Mouse (Mus musculus) neural tube, embryonic 11.5 days (tissue): ENCODE data around the gene Duoxa2. TPM values are rescaled to one million over a fixed set of nuclear protein-coding genes. Genes with fewer than 3 reads are reported as not detected.

Experiments used
- ATAC-seq: fragments of 200-750 bp; cut with Nextera tagmentation; 2 replicates; pipeline ENCODE4 v1.8.0; 2017; ENCODE audit warnings: moderate number of reproducible peaks, mild to moderate bottlenecking, moderate TSS enrichment, moderate library complexity; ENCODE audit not compliant: insufficient read depth, low FRiP score, low TSS enrichment
- DNase-seq: peaks from one replicate; pipeline ENCODE4 v3.0.0-alpha.2; 2015; ENCODE audit warnings: low spot score
- H3K27ac ChIP-seq: fragments of 300-500 bp; sonication (generic); 2 replicates; pipeline ENCODE4 v1.5.1; 2014; ENCODE audit warnings: low read depth, mild to moderate bottlenecking, low read length
- H3K27me3 ChIP-seq: fragments of 300-500 bp; sonication (generic); 2 replicates; pipeline ENCODE4 v1.6.1; 2014; ENCODE audit warnings: mild to moderate bottlenecking, low read length, mixed read lengths; ENCODE audit not compliant: control insufficient read depth, insufficient read depth
- H3K36me3 ChIP-seq: fragments of 300-500 bp; sonication (generic); 2 replicates; pipeline ENCODE4 v1.6.1; 2014; ENCODE audit warnings: mild to moderate bottlenecking, low read length, moderate library complexity, mixed read lengths; ENCODE audit not compliant: control insufficient read depth, insufficient read depth
- H3K4me1 ChIP-seq: fragments of 300-500 bp; sonication (generic); 2 replicates; pipeline ENCODE4 v1.6.1; 2014; ENCODE audit warnings: low read length, mixed read lengths; ENCODE audit not compliant: control insufficient read depth, insufficient read depth
- H3K4me2 ChIP-seq: fragments of 300-500 bp; sonication (generic); 2 replicates; pipeline ENCODE4 v1.6.1; 2014; ENCODE audit warnings: low read depth, mild to moderate bottlenecking, moderate library complexity
- H3K4me3 ChIP-seq: fragments of 300-500 bp; sonication (generic); 2 replicates; pipeline ENCODE4 v1.5.1; 2014; ENCODE audit warnings: low read depth, low read length
- H3K9ac ChIP-seq: fragments of 300-500 bp; sonication (generic); 2 replicates; pipeline ENCODE4 v1.6.1; 2014; ENCODE audit warnings: mild to moderate bottlenecking, low read length
- H3K9me3 ChIP-seq: fragments of 300-500 bp; sonication (generic); 2 replicates; pipeline ENCODE4 v1.6.1; 2016; ENCODE audit warnings: low read length; ENCODE audit not compliant: control insufficient read depth
- WGBS: fragments of 180-500 bp; shearing (Covaris S2); extraction: QIAGEN DNeasy Blood & Tissue Kit; methylation state at CpG from one replicate; pipeline ENCODE4 v1.1.7; 2014; 5-methylcytosine and 5-hydroxymethylcytosine counted together
- polyA plus RNA-seq: library from polyadenylated mRNA; unstranded; fragments of >200 nt; fragmentation: Nextera tagmentation; extraction: Ambion mirVana; gene quantifications from 2 replicates; pipeline ENCODE4 v1.2.1, GENCODE M21; 2014

Gene Duoxa2
- polyA plus RNA-seq, 1 experiment from 2014 or later = 0.19 TPM

DNA sequence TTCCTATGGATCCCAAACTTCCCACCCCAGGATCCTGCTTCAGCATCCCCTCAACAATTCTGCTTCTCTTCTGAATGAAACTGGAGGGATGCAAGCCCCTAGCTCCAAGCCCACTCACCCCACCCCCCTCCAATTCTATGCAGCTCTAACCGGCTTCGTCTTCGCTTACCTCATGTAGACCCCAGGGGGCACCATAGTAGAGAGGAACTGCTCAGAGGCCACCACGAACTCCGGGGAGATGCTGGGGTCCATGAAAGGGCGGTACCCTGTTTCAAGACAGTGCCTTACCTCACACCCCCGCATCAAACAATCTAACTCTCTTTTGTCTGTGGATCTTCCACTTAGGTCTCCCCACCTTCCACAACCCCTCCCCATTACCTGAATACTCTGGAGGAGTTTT is 3.8 kb upstream of the Duoxa2 start:
- H3K4me3 ChIP-seq = no peak overlapping the region
- no peak overlapping the region for H3K9ac ChIP-seq
- 5% methylated on average over 7 of the region's 7 CpGs for WGBS
- peaks cover 51% of the 10 kb centered on the region for H3K27me3 ChIP-seq
- H3K36me3 ChIP-seq = no peaks in the 10 kb centered on the region
- H3K27ac ChIP-seq = no peak overlapping the region
- no peak for DNase-seq
- ATAC-seq = no peak
- no peaks in the 10 kb centered on the region for H3K9me3 ChIP-seq
- H3K4me1 ChIP-seq = peaks cover 7% of the 10 kb centered on the region
- H3K4me2 ChIP-seq = no peak overlapping the region

DNA sequence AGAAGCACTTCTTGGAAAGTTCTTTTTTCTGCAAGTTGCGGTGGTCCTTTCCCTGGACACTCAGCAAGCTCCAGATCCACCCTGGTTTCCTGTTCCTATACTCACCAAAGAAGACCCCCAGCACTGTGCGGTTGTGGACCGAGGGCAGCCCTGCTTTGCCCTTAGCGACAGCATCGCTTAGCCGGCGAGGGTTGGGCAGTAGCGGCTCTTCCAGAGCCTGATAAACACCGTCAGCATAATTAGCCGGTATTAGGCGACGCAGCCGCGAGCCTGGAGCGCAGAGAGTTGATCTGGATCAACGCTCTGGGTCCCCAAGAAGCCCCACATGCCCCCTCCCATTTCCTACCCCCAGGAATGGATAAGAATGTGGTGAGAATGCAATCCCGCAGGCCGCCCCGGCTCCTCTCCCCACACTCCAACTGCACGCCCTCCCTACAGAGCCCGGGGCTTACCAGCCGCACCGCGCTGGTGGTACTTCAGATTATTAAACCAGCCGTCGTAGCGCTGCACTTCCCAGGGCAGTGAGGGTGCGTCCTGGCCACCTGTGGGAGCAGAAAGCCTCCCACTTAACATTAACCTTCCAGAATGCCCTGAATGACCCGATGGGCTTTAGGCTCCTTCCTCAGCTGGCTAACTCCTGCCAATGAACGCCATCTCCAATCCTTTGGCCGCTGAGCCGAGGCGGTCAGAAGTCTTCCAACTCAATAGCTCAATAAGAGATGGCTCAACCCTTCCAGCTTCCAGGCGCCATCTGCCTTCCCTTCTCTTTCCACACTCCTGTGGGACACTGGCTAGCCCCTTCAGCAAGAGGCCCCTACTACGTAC is 1.2 kb upstream of the Duoxa2 start:
- H3K4me1 ChIP-seq = peaks cover 7% of the 10 kb centered on the region
- WGBS = under 1% methylated on average over 35 of the region's 35 CpGs
- peak overlapping the region; percentile 15 for H3K4me2 ChIP-seq
- DNase-seq (peak; percentile 61), ATAC-seq (no peak)
- H3K27me3 ChIP-seq = peaks cover 76% of the 10 kb centered on the region
- peak overlapping the region; percentile 1; the same call in 1 of the 2 replicates for H3K4me3 ChIP-seq
- no peaks in the 10 kb centered on the region for H3K9me3 ChIP-seq
- H3K9ac ChIP-seq = 0 out of 2 replicates have a peak overlapping the region, but pooled peaks have one; percentile 14
- no peaks in the 10 kb centered on the region for H3K36me3 ChIP-seq
- no peak overlapping the region for H3K27ac ChIP-seq

DNA sequence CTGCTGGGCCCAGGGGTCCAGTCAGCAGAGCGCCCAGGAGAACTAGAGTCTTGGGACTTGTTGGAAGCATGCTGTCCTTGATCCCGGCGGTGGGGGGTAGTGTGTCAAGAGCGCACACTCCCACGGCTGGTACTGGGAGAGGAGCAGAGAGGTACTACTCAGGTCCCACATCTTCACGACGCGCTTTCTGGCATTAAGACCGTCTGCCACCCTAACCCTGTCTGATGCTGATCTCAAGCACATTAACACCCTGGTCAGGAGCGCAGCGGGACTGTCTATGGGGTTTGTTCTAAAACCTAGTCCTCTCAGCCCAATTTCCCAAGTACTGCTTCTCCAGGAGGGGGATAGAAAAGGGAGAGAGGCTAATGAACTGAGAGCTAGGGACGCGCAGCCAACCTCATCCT is 602 bp upstream of the Duoxa2 start, which contains the start of gene Duox2:
Gene Duox2, minus strand, starts transcription at position 354 of the 404 bp plus-strand sequence.
- no peak for ATAC-seq
- peak within 1 kb of the TSS; percentile 21 for H3K4me2 ChIP-seq
- peak; percentile 36 for DNase-seq
- H3K9ac ChIP-seq = 0 out of 2 replicates have a peak within 1 kb of the TSS, but pooled peaks have one; percentile 14
- H3K27ac ChIP-seq = no peak within 1 kb of the TSS
- H3K4me1 ChIP-seq = peaks cover 7% of the 10 kb centered on the region
- H3K27me3 ChIP-seq = peaks cover 78% of the 10 kb centered on the region
- H3K9me3 ChIP-seq = no peaks in the 10 kb centered on the region
- WGBS = 3% methylated on average over 13 of the region's 13 CpGs
- H3K4me3 ChIP-seq = peak within 1 kb of the TSS; percentile 9; the same call in 1 of the 2 replicates
- H3K36me3 ChIP-seq = no peaks in the 10 kb centered on the region

DNA sequence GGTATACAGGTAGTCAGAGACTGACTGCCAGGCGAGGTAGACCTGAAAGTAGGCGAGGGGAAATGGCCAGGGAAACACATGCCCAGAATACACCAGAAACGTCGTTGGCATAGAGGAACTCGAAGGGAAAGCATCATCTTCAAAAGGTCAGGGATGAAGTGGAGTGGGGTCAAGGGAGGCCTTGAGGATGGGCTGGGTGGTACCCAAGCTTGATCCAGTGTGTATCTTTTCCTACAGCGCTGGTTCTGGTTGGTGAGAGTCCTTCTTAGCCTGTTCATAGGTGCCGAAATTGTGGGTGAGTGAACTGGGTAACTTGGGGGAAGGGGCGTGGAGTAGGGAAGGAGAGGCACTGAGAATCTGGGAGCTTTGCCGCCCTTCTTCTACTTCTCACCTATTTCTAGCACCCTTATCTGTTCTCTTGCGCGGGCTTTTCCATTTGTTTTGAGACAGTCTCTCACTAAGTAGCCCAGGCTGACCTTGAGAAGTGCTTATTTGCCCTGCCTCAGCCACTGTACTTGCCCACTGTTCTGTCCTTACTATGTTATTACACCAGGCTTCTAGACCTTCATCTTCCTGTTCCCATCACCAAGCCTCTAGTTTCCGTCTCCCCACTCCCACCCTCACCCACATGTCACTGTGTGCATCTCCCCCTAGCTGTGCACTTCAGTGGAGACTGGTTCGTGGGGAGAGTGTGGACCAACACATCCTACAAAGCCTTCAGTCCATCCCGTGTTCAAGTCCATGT is 1.4 kb downstream of the Duoxa2 start:
- Histone ChIP-seq H3K9me3 (no peaks in the 10 kb centered on the region), H3K27ac (no peak overlapping the region), H3K4me1 (peaks cover 7% of the 10 kb centered on the region), H3K27me3 (peaks cover 71% of the 10 kb centered on the region), H3K4me3 (no peak overlapping the region), H3K9ac (no peak overlapping the region), H3K36me3 (no peaks in the 10 kb centered on the region), H3K4me2 (no peak overlapping the region)
- 6% methylated on average over 14 of the region's 14 CpGs for WGBS
- DNase-seq = no peak
- no peak for ATAC-seq

- DNase-seq = no peak
- no peak overlapping the region for H3K9ac ChIP-seq
- no peaks in the 10 kb centered on the region for H3K36me3 ChIP-seq
- no peak overlapping the region for H3K27ac ChIP-seq
- WGBS = 4% methylated on average over 14 of the region's 14 CpGs
- H3K4me3 ChIP-seq = no peak overlapping the region
- H3K4me1 ChIP-seq = peaks cover 7% of the 10 kb centered on the region
- no peak overlapping the region for H3K4me2 ChIP-seq
- no peak for ATAC-seq
- H3K27me3 ChIP-seq = peaks cover 65% of the 10 kb centered on the region
- no peaks in the 10 kb centered on the region for H3K9me3 ChIP-seq
Measured at GRCm38 (mm10) chr2:122300656-122301020, 1.9 kb downstream of the Duoxa2 start.

GRCm38 (mm10) chr2:122301081-122301920 is 2.6 kb downstream of the Duoxa2 start:
- ATAC-seq (peak; percentile 45), DNase-seq (peak; percentile 44)
- H3K9me3 ChIP-seq = no peaks in the 10 kb centered on the region
- peaks cover 59% of the 10 kb centered on the region for H3K27me3 ChIP-seq
- H3K4me2 ChIP-seq = peak overlapping the region; percentile 41
- no peaks in the 10 kb centered on the region for H3K36me3 ChIP-seq
- H3K4me3 ChIP-seq = peak overlapping the region; percentile 23
- H3K9ac ChIP-seq = no peak overlapping the region
- under 1% methylated on average over 45 of the region's 48 CpGs for whole genome bisulfite sequencing
- no peak overlapping the region for H3K27ac ChIP-seq
- H3K4me1 ChIP-seq = peaks cover 7% of the 10 kb centered on the region

- H3K9me3 ChIP-seq = no peaks in the 10 kb centered on the region
- peaks cover 55% of the 10 kb centered on the region for H3K27me3 ChIP-seq
- 0 out of 2 replicates have a peak, but pooled peaks have one; percentile 7 for ATAC-seq
- H3K27ac ChIP-seq = no peak overlapping the region
- DNase-seq = no peak
- H3K4me3 ChIP-seq = peak overlapping the region; percentile 23
- H3K9ac ChIP-seq = no peak overlapping the region
- H3K4me1 ChIP-seq = peaks cover 7% of the 10 kb centered on the region
- WGBS = 8% methylated on average over 23 of the region's 23 CpGs
- no peaks in the 10 kb centered on the region for H3K36me3 ChIP-seq
- H3K4me2 ChIP-seq = peak overlapping the region; percentile 41
Measured at GRCm38 (mm10) chr2:122301921-122302573, 3.3 kb downstream of the Duoxa2 start.
